Mouse (Mus musculus): ENCODE measurements around the gene Cd19. TPM values are rescaled to one million over a fixed set of nuclear protein-coding genes. Genes with fewer than 3 reads are reported as not detected.

Cd19 gene
- polyA plus RNA-seq, 1 experiment from 2014 or later = not detected

DNA sequence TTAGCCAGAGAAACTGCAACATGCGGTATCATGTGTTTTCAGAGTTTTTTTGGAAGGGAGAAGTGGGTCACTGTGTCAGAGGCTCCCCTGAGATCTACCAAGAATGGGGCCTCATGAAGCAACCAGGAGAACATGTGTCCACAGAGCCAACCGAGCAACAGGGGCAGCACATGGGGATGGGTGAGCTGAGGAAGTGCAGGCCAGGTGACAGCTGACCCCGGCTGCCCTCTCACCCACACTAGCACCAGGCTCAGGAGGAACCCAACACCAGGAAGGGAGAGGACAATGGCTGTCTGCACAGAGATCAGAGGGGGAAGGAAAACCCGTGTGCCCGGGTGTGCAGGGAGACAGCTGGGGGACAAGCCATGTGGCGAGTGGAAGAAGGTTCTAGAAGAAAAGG lies 40.2 kb downstream of the Cd19 start:
- 86% methylated on average over 6 of the region's 6 CpGs for WGBS
- ATAC-seq (ENCODE audit: low FRiP score) = no peak
- Histone ChIP-seq H3K4me1 (peaks cover 15% of the 10 kb centered on the region), H3K9ac (no peak overlapping the region), H3K4me2 (replicated peaks) (no peak overlapping the region), H3K4me3 (no peak overlapping the region), H3K9me3 (replicated peaks) (no peaks in the 10 kb centered on the region), H3K27ac (no peak overlapping the region), H3K27me3 (no peaks in the 10 kb centered on the region), H3K36me3 (peaks cover 54% of the 10 kb centered on the region)

DNA sequence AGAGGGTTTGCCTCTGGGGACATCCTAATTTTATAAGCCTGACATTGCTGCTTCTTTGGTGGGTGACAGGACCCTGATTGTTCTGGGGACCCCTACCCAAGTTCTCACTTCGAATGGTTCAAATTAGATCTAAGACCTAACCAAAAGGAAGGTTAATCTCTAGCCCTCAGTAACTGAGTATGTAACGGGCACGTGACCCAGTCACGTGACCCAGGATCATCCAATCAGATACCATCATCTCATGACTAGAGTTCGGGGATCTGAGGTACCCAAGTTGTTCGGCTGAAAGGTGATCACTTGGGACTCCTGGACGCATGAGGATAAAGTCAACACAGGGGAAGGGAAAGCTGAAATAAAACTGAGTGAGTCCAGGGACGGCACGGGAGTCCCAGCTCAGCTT lies 41.7 kb downstream of the Cd19 start:
- H3K36me3 ChIP-seq = peaks cover 65% of the 10 kb centered on the region
- ATAC-seq (ENCODE audit: low FRiP score) = no peak

DNA sequence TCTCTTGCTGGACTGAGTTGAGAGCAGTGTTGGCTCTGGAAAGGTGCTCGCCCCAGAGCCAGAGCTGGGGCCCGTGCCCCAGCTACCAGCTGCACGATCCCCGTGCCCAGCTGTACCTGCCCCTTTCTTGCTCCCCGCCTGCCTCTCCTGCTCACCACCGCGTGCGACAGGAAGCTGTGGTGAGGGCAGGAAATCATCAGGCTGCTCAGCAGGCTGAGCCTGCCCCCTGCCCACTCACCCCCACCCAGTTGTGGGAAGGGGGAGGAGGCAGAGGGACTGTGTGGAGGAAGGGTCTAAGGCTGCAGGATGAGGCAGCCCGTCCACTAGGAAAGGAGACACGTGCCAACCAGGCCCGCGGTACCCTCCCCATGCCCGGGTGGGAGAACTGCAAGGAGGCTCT lies 45.3 kb downstream of the Cd19 start, which contains the start of gene Lat:
Lat (minus strand) TSS at position 178 of the 400 bp plus-strand sequence.
- H3K9me3 ChIP-seq (replicated peaks) = no peaks in the 10 kb centered on the region
- no peak within 1 kb of the TSS for H3K4me3 ChIP-seq
- no peak within 1 kb of the TSS for H3K9ac ChIP-seq
- ATAC-seq (ENCODE audit: low FRiP score) = no peak
- H3K27me3 ChIP-seq = no peaks in the 10 kb centered on the region
- peaks cover 66% of the 10 kb centered on the region for H3K36me3 ChIP-seq
- no peak within 1 kb of the TSS for H3K27ac ChIP-seq
- no peaks in the 10 kb centered on the region for H3K4me1 ChIP-seq
- 74% methylated on average over 13 of the region's 13 CpGs for WGBS
- H3K4me2 ChIP-seq (replicated peaks) = no peak within 1 kb of the TSS

More for the DNA sequence above, 41.7 kb downstream of the Cd19 start:
- no peaks in the 10 kb centered on the region for H3K27me3 ChIP-seq
- no peak overlapping the region for H3K9ac ChIP-seq
- H3K4me2 ChIP-seq (replicated peaks) = no peak overlapping the region
- 88% methylated on average over 9 of the region's 9 CpGs for WGBS
- H3K27ac ChIP-seq = no peak overlapping the region
- no peaks in the 10 kb centered on the region for H3K9me3 ChIP-seq (replicated peaks)
- H3K4me1 ChIP-seq = peaks cover 14% of the 10 kb centered on the region
- no peak overlapping the region for H3K4me3 ChIP-seq

DNA sequence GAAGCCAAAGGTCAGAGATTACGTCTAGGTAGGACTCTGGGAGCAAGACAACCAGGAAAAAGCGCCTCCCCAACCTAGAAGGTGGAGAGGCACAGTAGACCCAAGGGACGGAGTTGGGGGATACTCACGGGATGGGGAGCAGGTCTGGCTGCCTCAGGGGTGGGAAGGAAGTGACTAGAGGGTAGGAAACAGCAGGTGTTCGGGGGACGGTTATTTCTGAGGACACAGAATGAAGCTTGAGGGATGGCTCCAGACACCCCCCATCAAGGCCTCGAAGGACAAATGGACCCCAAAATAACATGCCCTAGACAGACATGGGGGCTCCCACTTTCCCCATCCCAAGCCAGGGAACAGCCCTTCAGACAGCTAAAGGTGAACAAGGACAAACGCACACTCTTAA lies 46.3 kb downstream of the Cd19 start:
- 88% methylated on average over 8 of the region's 8 CpGs for WGBS
- H3K9me3 ChIP-seq (replicated peaks) = no peaks in the 10 kb centered on the region
- peaks cover 64% of the 10 kb centered on the region for H3K36me3 ChIP-seq
- no peak for ATAC-seq (ENCODE audit: low FRiP score)
- no peaks in the 10 kb centered on the region for H3K27me3 ChIP-seq
- H3K4me1 ChIP-seq = no peaks in the 10 kb centered on the region
- no peak overlapping the region for H3K27ac ChIP-seq
- no peak overlapping the region for H3K9ac ChIP-seq
- H3K4me2 ChIP-seq (replicated peaks) = no peak overlapping the region
- no peak overlapping the region for H3K4me3 ChIP-seq

DNA sequence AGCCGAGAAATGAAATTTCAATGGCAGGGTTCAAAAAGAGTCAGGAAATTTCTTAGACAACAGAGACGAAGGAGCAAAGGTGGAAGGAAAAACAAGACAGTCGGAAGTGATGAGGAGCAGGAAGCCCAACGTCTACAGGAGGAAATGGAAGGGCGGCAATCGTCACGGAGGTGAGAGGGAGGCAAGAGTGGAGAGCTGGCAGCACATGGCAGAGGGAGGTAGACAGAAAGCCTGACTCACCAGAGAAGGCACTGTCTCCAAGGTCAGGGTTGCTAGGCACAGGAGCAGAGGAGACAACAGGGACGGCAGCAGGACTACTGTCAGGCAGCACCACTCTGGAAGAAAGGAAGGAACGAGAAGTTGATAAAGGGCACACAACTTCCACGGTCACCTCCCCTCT lies 47.1 kb downstream of the Cd19 start:
- WGBS = 89% methylated on average over 10 of the region's 10 CpGs
- no peaks in the 10 kb centered on the region for H3K27me3 ChIP-seq
- no peak for ATAC-seq (ENCODE audit: low FRiP score)

DNA sequence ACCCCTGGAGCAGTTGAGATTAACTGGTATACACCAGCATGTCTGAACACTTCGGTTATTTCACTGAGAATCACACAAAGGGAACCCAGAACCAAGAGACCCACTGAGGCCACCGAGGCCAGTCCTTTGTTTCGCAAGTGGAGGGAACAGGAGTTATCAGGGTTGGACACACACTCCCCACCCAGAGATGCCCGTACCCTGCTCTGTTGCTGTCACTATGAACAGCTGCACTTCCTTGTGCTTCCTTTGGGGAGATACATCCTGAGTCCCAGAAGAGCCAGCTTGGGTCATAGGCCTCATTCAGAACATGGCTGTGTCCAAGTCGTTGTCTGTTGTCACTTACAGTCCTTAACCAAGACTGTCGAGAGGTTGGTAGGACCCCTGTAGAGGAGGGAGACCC lies 51.7 kb downstream of the Cd19 start:
- 85% methylated on average over 6 of the region's 6 CpGs for WGBS
- Histone ChIP-seq H3K27ac (no peak overlapping the region), H3K36me3 (peaks cover 15% of the 10 kb centered on the region; the same call in 1 of the 2 replicates), H3K9ac (no peak overlapping the region), H3K27me3 (no peaks in the 10 kb centered on the region), H3K4me1 (no peaks in the 10 kb centered on the region), H3K4me3 (no peak overlapping the region), H3K9me3 (replicated peaks) (no peaks in the 10 kb centered on the region), H3K4me2 (replicated peaks) (no peak overlapping the region)
- no peak for ATAC-seq (ENCODE audit: low FRiP score)

More for the DNA sequence above, 47.1 kb downstream of the Cd19 start:
- no peak overlapping the region for H3K4me3 ChIP-seq
- H3K27ac ChIP-seq = no peak overlapping the region
- no peak overlapping the region for H3K4me2 ChIP-seq (replicated peaks)
- H3K36me3 ChIP-seq = peaks cover 56% of the 10 kb centered on the region
- no peaks in the 10 kb centered on the region for H3K4me1 ChIP-seq
- no peaks in the 10 kb centered on the region for H3K9me3 ChIP-seq (replicated peaks)
- H3K9ac ChIP-seq = no peak overlapping the region

DNA sequence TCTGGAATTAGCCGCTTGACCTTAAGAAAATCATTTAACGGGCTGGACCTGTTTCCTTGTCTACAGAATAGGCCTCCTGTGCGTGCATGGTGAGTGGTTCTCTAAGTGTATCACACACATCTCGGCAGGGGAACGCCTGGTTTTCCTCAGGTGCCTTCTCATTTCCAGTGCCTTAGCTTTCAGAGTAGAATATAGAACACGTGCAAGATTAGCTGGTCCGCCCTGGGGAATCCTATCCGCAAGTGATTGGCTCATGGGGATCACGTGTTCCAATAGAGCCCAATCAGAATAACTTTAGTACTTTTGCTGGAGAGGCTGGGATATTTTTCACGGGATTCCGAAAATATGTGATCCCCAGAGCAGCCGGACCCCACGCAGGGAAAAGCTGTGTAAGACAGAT lies 55.6 kb downstream of the Cd19 start:
- H3K9me3 ChIP-seq (replicated peaks) = no peaks in the 10 kb centered on the region
- H3K4me2 ChIP-seq (replicated peaks) = no peak overlapping the region
- H3K4me3 ChIP-seq = no peak overlapping the region
- H3K9ac ChIP-seq = no peak overlapping the region
- WGBS = 74% methylated on average over 13 of the region's 13 CpGs
- peaks cover 4% of the 10 kb centered on the region; the same call in 1 of the 2 replicates for H3K36me3 ChIP-seq
- H3K27ac ChIP-seq = no peak overlapping the region
- H3K27me3 ChIP-seq = no peaks in the 10 kb centered on the region
- H3K4me1 ChIP-seq = peaks cover 2% of the 10 kb centered on the region; the same call in 1 of the 2 replicates
- ATAC-seq (ENCODE audit: low FRiP score) = no peak

Small RNA genes lying within 50 kb of the gene (microRNA-seq; reads per million reads assigned to microRNA genes)
- gene Mir7058 = not detected

Other genes starting within 250 kb of the Cd19 start
- gene Xpo6, start 214.4 kb downstream of the Cd19 start, polyA plus RNA-seq (2016; fragmentation: Nextera tagmentation; extraction: Ambion mirVana) = 67.9 and 79.0 TPM in 2 replicates
- 309 and 312 TPM in 2 replicates for gene Sbk1, start 142.3 kb downstream of the Cd19 start, polyA plus RNA-seq (2016; fragmentation: Nextera tagmentation; extraction: Ambion mirVana)
- 2.8 and 3.0 TPM in 2 replicates for gene Lat, start 45.3 kb downstream of the Cd19 start, polyA plus RNA-seq (2016; fragmentation: Nextera tagmentation; extraction: Ambion mirVana)
- gene Spns1, start 37.4 kb downstream of the Cd19 start, polyA plus RNA-seq (2016; fragmentation: Nextera tagmentation; extraction: Ambion mirVana) = 67.4 and 67.7 TPM in 2 replicates
- gene Nfatc2ip, start 18.2 kb downstream of the Cd19 start, polyA plus RNA-seq (2016; fragmentation: Nextera tagmentation; extraction: Ambion mirVana) = 3.8 and 4.7 TPM in 2 replicates
- 31.1 and 32.1 TPM in 2 replicates for gene Rabep2, start 13.9 kb upstream of the Cd19 start, polyA plus RNA-seq (2016; fragmentation: Nextera tagmentation; extraction: Ambion mirVana)
- gene Atp2a1, start 48.2 kb upstream of the Cd19 start, polyA plus RNA-seq (2016; fragmentation: Nextera tagmentation; extraction: Ambion mirVana) = 4.1 and 16.7 TPM in 2 replicates
- 63.5 and 65.8 TPM in 2 replicates for gene Sh2b1, start 60.5 kb upstream of the Cd19 start, polyA plus RNA-seq (2016; fragmentation: Nextera tagmentation; extraction: Ambion mirVana)
- 113 and 116 TPM in 2 replicates for gene Tufm, start 72.5 kb upstream of the Cd19 start, polyA plus RNA-seq (2016; fragmentation: Nextera tagmentation; extraction: Ambion mirVana)
- 76.8 and 90.1 TPM in 2 replicates for gene Atxn2l, start 88.5 kb upstream of the Cd19 start, polyA plus RNA-seq (2016; fragmentation: Nextera tagmentation; extraction: Ambion mirVana)
- 201 and 206 TPM in 2 replicates for gene Eif3c, start 151.5 kb upstream of the Cd19 start, polyA plus RNA-seq (2016; fragmentation: Nextera tagmentation; extraction: Ambion mirVana)
- 0.39 and 0.43 TPM in 2 replicates for gene Apobr, start 170.1 kb upstream of the Cd19 start, polyA plus RNA-seq (2016; fragmentation: Nextera tagmentation; extraction: Ambion mirVana)
- gene Cln3, start 170.9 kb upstream of the Cd19 start, polyA plus RNA-seq (2016; fragmentation: Nextera tagmentation; extraction: Ambion mirVana) = 31.7 and 33.7 TPM in 2 replicates
- gene Il27, start 180.1 kb upstream of the Cd19 start, polyA plus RNA-seq (2016; fragmentation: Nextera tagmentation; extraction: Ambion mirVana) = not detected in 2 replicates
- 2.8 and 3.8 TPM in 2 replicates for gene Nupr1, start 216.0 kb upstream of the Cd19 start, polyA plus RNA-seq (2016; fragmentation: Nextera tagmentation; extraction: Ambion mirVana)
- gene Sgf29, start 234.4 kb upstream of the Cd19 start, polyA plus RNA-seq (2016; fragmentation: Nextera tagmentation; extraction: Ambion mirVana) = 27.3 and 40.6 TPM in 2 replicates